Mouse (Mus musculus) layer of hippocampus, adult 9-11 months (tissue): ENCODE results near the gene Esx1.

Experiments used
- DNase-seq: peaks from one replicate; pipeline ENCODE4 v3.0.0; 2022

Esx1 gene

GRCm38 (mm10) chrX:137121718-137122117, at the start of gene Esx1:
Gene Esx1, minus strand, starts transcription at chrX:137122083.
- DNase-seq: no peak

GRCm38 (mm10) chrX:137170021-137170420, 48.1 kb upstream of the Esx1 start:
- DNase-seq: no peak

GRCm38 (mm10) chrX:137167658-137168057, 45.8 kb upstream of the Esx1 start:
- no peak for DNase-seq

GRCm38 (mm10) chrX:137165621-137166020, 43.7 kb upstream of the Esx1 start:
- no peak for DNase-seq

GRCm38 (mm10) chrX:137162700-137163099, 40.8 kb upstream of the Esx1 start:
- DNase-seq: no peak

GRCm38 (mm10) chrX:137160971-137161370, 39.1 kb upstream of the Esx1 start:
- no peak for DNase-seq

- DNase-seq: no peak
These were observed 27.2 kb upstream of the Esx1 start for GRCm38 (mm10) chrX:137149050-137149449.

GRCm38 (mm10) chrX:137144674-137145073, 22.8 kb upstream of the Esx1 start:
- no peak for DNase-seq

- DNase-seq: no peak
These were observed 21.8 kb upstream of the Esx1 start for GRCm38 (mm10) chrX:137143726-137144125.

GRCm38 (mm10) chrX:137142546-137142945, 20.7 kb upstream of the Esx1 start:
- DNase-seq: no peak

GRCm38 (mm10) chrX:137141669-137142068, 19.8 kb upstream of the Esx1 start:
- DNase-seq: peak; percentile 19

- DNase-seq: no peak
These were observed 5.7 kb upstream of the Esx1 start for GRCm38 (mm10) chrX:137127542-137127941.

GRCm38 (mm10) chrX:137119675-137120423, 2.0 kb downstream of the Esx1 start:
- no peak for DNase-seq

- DNase-seq: no peak
These were observed 3.7 kb downstream of the Esx1 start for GRCm38 (mm10) chrX:137118097-137118746.

GRCm38 (mm10) chrX:137106498-137106897, 15.4 kb downstream of the Esx1 start:
- DNase-seq: no peak

GRCm38 (mm10) chrX:137104531-137104930, 17.4 kb downstream of the Esx1 start:
- no peak for DNase-seq
